Mouse (Mus musculus): ENCODE measurements around the gene Ginm1. TPM values are rescaled to one million over a fixed set of nuclear protein-coding genes. Genes with fewer than 3 reads are reported as not detected.
A peak's percentile ranks its signal among the peaks of the same experiment; 100 is the strongest.

The Ginm1 gene
- polyA plus RNA-seq (2015; fragmentation: Nextera tagmentation; extraction: Ambion mirVana), result 54.0 and 58.5 TPM in 2 replicates

- H3K4me2 ChIP-seq, result peak within 1 kb of the TSS; percentile 77
- WGBS, result under 1% methylated on average over 52 of the region's 52 CpGs
These were observed at the start of gene Ginm1, which contains the start of gene Ppil4 for GRCm38 (mm10) chr10:7792751-7793385. Ginm1 (minus strand) TSS chr10:7792824. Ppil4 (plus strand) TSS chr10:7792891.

DNA sequence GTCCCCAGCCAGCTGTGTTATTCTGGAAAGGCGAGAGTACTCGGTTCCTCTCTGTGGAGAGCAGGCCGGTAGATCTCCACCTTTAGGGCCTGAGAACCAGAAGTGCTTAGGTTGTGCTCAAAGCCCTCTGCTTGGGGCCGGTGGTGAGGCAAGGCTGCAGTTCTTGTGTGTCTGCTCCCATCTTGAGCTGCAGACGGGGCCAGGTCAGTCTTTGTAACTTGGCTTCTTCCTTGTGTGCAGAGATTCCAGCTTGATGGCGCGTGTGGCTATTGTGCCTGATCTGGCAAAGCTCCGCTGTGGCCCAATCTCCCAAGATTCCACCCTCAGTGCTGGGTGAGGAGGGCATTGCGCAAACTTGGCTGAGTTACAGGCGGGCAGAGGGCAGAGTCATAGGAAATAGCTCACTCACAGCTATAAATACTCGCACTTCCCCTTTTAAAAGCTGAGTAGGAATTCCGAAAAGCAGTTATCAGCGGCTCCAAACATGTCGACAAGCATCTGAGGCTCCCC is 49.0 kb upstream of the Ginm1 start:
- no peak for ATAC-seq (ENCODE audit: low FRiP score)
- no peak overlapping the region for H3K4me2 ChIP-seq
- no peaks in the 10 kb centered on the region for H3K27me3 ChIP-seq (replicated peaks)
- peaks cover 3% of the 10 kb centered on the region; the same call in 1 of the 2 replicates for H3K4me1 ChIP-seq
- WGBS, result 69% methylated on average over 14 of the region's 14 CpGs
- no peak overlapping the region for H3K27ac ChIP-seq (replicated peaks)
- no peaks in the 10 kb centered on the region for H3K9me3 ChIP-seq (replicated peaks)
- no peak overlapping the region for H3K9ac ChIP-seq (replicated peaks)
- no peak overlapping the region for H3K4me3 ChIP-seq (replicated peaks)
- H3K36me3 ChIP-seq, result no peaks in the 10 kb centered on the region

More at GRCm38 (mm10) chr10:7792751-7793385, at the start of gene Ginm1, which contains the start of gene Ppil4:
- Histone ChIP-seq H3K4me1 (peaks cover 22% of the 10 kb centered on the region), H3K9me3 (replicated peaks) (no peaks in the 10 kb centered on the region), H3K4me3 (replicated peaks) (peak within 1 kb of the TSS; percentile 77), H3K27me3 (replicated peaks) (no peaks in the 10 kb centered on the region), H3K36me3 (peaks cover 29% of the 10 kb centered on the region), H3K27ac (replicated peaks) (peak within 1 kb of the TSS; percentile 73), H3K9ac (replicated peaks) (peak within 1 kb of the TSS; percentile 75)
- peak; percentile 96 for ATAC-seq (ENCODE audit: low FRiP score)

DNA sequence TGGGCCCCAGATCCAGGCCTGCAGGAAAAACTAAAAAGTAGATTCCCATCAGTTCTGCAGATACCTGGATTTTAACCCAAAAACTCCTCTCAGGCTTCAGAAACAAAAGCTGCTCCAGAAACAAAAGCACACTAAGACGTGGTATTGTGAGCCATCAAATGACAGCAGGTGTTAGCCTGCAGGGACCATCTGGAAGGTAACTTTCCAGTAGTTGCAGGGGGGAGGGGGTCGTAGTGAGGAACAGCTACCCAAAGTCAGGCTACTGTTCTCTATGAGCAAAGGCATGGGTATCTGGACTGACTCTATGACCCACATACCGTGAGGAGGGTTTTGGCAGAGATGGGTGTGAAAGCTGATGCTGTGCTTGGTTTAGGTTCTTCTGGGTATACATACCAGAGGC is 48.2 kb upstream of the Ginm1 start:
- Histone ChIP-seq H3K27ac (replicated peaks) (no peak overlapping the region), H3K4me1 (peaks cover 3% of the 10 kb centered on the region; the same call in 1 of the 2 replicates), H3K9me3 (replicated peaks) (no peaks in the 10 kb centered on the region), H3K4me3 (replicated peaks) (no peak overlapping the region), H3K36me3 (no peaks in the 10 kb centered on the region), H3K27me3 (replicated peaks) (no peaks in the 10 kb centered on the region), H3K4me2 (no peak overlapping the region), H3K9ac (replicated peaks) (no peak overlapping the region)
- ATAC-seq (ENCODE audit: low FRiP score), result no peak
- 65% methylated on average over 3 of the region's 3 CpGs for WGBS

GRCm38 (mm10) chr10:7840353-7840733 is 47.7 kb upstream of the Ginm1 start:
- Histone ChIP-seq H3K4me1 (peaks cover 3% of the 10 kb centered on the region; the same call in 1 of the 2 replicates), H3K27me3 (replicated peaks) (no peaks in the 10 kb centered on the region), H3K9me3 (replicated peaks) (no peaks in the 10 kb centered on the region), H3K4me3 (replicated peaks) (no peak overlapping the region), H3K36me3 (no peaks in the 10 kb centered on the region), H3K9ac (replicated peaks) (no peak overlapping the region), H3K4me2 (no peak overlapping the region), H3K27ac (replicated peaks) (no peak overlapping the region)
- no peak for ATAC-seq (ENCODE audit: low FRiP score)
- WGBS, result 75% methylated on average over 2 of the region's 2 CpGs

GRCm38 (mm10) chr10:7839551-7840352 is 47.1 kb upstream of the Ginm1 start:
- WGBS, result 85% methylated on average over 22 of the region's 22 CpGs
- no peak for ATAC-seq (ENCODE audit: low FRiP score)
- H3K27ac ChIP-seq (replicated peaks), result no peak overlapping the region
- H3K36me3 ChIP-seq, result no peaks in the 10 kb centered on the region
- no peak overlapping the region for H3K4me2 ChIP-seq
- H3K4me1 ChIP-seq, result peaks cover 3% of the 10 kb centered on the region; the same call in 1 of the 2 replicates
- no peaks in the 10 kb centered on the region for H3K27me3 ChIP-seq (replicated peaks)
- H3K4me3 ChIP-seq (replicated peaks), result no peak overlapping the region
- no peaks in the 10 kb centered on the region for H3K9me3 ChIP-seq (replicated peaks)
- H3K9ac ChIP-seq (replicated peaks), result no peak overlapping the region

- H3K9me3 ChIP-seq (replicated peaks), result no peaks in the 10 kb centered on the region
- no peak overlapping the region for H3K4me2 ChIP-seq
- H3K9ac ChIP-seq (replicated peaks), result no peak overlapping the region
- no peak for ATAC-seq (ENCODE audit: low FRiP score)
- WGBS, result 92% methylated on average over 5 of the region's 5 CpGs
- H3K36me3 ChIP-seq, result no peaks in the 10 kb centered on the region
- no peak overlapping the region for H3K4me3 ChIP-seq (replicated peaks)
- H3K27ac ChIP-seq (replicated peaks), result no peak overlapping the region
- no peaks in the 10 kb centered on the region for H3K27me3 ChIP-seq (replicated peaks)
- peaks cover 3% of the 10 kb centered on the region; the same call in 1 of the 2 replicates for H3K4me1 ChIP-seq
These were observed 46.3 kb upstream of the Ginm1 start for GRCm38 (mm10) chr10:7838874-7839421.

- H3K27ac ChIP-seq (replicated peaks), result no peak overlapping the region
- no peak overlapping the region for H3K4me3 ChIP-seq (replicated peaks)
- H3K4me1 ChIP-seq, result peaks cover 3% of the 10 kb centered on the region; the same call in 1 of the 2 replicates
- no peaks in the 10 kb centered on the region for H3K27me3 ChIP-seq (replicated peaks)
- H3K4me2 ChIP-seq, result no peak overlapping the region
- no peaks in the 10 kb centered on the region for H3K9me3 ChIP-seq (replicated peaks)
- H3K9ac ChIP-seq (replicated peaks), result no peak overlapping the region
- no peak for ATAC-seq (ENCODE audit: low FRiP score)
- 94% methylated on average over 8 of the region's 8 CpGs for WGBS
- no peaks in the 10 kb centered on the region for H3K36me3 ChIP-seq
These were observed 45.4 kb upstream of the Ginm1 start for GRCm38 (mm10) chr10:7838036-7838435.

DNA sequence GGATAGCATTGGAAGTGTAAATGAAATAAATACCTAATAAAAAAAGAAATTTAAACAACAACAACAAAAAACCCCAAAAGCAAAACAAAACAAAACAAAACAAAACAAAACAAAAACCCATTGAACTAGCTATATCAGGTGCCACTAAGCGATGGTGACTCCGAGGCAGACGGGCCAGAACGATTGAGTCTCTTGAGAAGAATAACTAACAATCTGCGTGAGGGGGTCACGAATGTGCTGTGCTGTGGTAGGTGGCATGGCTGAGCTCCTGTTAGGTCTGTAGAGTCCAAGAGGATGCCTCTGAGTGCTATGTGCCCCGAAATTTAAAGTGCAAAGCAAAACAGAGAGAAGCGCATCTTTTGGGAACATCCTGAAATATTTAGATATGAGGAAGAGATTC is 44.8 kb upstream of the Ginm1 start:
- Histone ChIP-seq H3K4me1 (peaks cover 3% of the 10 kb centered on the region), H3K9me3 (replicated peaks) (no peaks in the 10 kb centered on the region), H3K4me2 (no peak overlapping the region), H3K27ac (replicated peaks) (no peak overlapping the region), H3K9ac (replicated peaks) (no peak overlapping the region), H3K4me3 (replicated peaks) (no peak overlapping the region), H3K36me3 (no peaks in the 10 kb centered on the region), H3K27me3 (replicated peaks) (no peaks in the 10 kb centered on the region)
- WGBS, result 93% methylated on average over 8 of the region's 8 CpGs
- no peak for ATAC-seq (ENCODE audit: low FRiP score)

GRCm38 (mm10) chr10:7836902-7837301 is 44.3 kb upstream of the Ginm1 start:
- H3K27ac ChIP-seq (replicated peaks), result no peak overlapping the region
- no peak overlapping the region for H3K4me2 ChIP-seq
- no peak overlapping the region for H3K4me3 ChIP-seq (replicated peaks)
- H3K27me3 ChIP-seq (replicated peaks), result no peaks in the 10 kb centered on the region
- no peaks in the 10 kb centered on the region for H3K9me3 ChIP-seq (replicated peaks)
- no peak overlapping the region for H3K9ac ChIP-seq (replicated peaks)
- 84% methylated on average over 2 of the region's 2 CpGs for WGBS
- ATAC-seq (ENCODE audit: low FRiP score), result no peak
- H3K4me1 ChIP-seq, result peaks cover 8% of the 10 kb centered on the region
- H3K36me3 ChIP-seq, result no peaks in the 10 kb centered on the region

DNA sequence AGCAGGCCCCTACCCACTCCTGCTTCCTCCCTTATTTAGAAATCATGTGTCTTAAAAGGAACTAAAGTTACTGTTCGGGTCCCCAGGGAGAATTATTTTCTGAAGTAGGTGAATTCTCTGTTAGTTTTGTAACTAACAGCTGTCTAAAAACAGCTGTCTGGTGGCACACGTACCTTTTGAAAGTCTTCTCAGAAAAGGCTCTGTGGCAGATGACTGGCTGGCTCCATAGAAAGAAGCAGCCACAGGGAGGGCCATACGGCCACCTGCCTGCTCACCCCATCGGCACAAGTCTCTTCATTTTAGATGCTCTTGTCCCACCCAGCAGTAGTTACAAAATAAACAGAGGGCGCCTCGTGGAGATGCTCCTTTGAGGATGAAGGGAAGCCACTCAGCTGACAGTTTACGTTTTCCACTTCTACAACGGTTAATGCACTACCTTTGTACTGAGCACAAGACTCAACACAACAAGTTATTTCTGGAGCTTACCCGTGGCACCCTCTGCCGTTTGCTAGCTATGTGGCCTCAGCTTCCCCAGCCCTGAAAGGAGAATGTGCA is 42.1 kb upstream of the Ginm1 start:
- Histone ChIP-seq H3K27me3 (replicated peaks) (no peaks in the 10 kb centered on the region), H3K9me3 (replicated peaks) (no peaks in the 10 kb centered on the region), H3K36me3 (no peaks in the 10 kb centered on the region), H3K4me3 (replicated peaks) (no peak overlapping the region), H3K9ac (replicated peaks) (no peak overlapping the region), H3K4me2 (no peak overlapping the region), H3K4me1 (peaks cover 7% of the 10 kb centered on the region), H3K27ac (replicated peaks) (no peak overlapping the region)
- ATAC-seq (ENCODE audit: low FRiP score), result no peak
- 78% methylated on average over 10 of the region's 10 CpGs for WGBS

- WGBS, result 89% methylated on average over 9 of the region's 9 CpGs
- ATAC-seq (ENCODE audit: low FRiP score), result no peak
- Histone ChIP-seq H3K9ac (replicated peaks) (no peak overlapping the region), H3K36me3 (no peaks in the 10 kb centered on the region), H3K4me1 (peaks cover 7% of the 10 kb centered on the region), H3K4me2 (no peak overlapping the region), H3K27me3 (replicated peaks) (no peaks in the 10 kb centered on the region), H3K9me3 (replicated peaks) (no peaks in the 10 kb centered on the region), H3K27ac (replicated peaks) (no peak overlapping the region), H3K4me3 (replicated peaks) (no peak overlapping the region)
These were observed 40.9 kb upstream of the Ginm1 start for GRCm38 (mm10) chr10:7833377-7834165.

All from neural tube, embryonic 15.5 days (tissue).